Mouse (Mus musculus) neutrophil, adult 5-6 weeks (primary cell): ENCODE results near the gene Nop9. TPM values are rescaled to one million over a fixed set of nuclear protein-coding genes. Genes with fewer than 3 reads are reported as not detected.

Experiments
- ATAC-seq: fragments of 151-379, 151-347 bp; 2 replicates; pipeline ENCODE4 v1.8.0; 2017; ENCODE audit warnings: mild to moderate bottlenecking, moderate TSS enrichment; ENCODE audit not compliant: insufficient number of reproducible peaks, poor library complexity, low FRiP score, severe bottlenecking; ENCODE audit errors: extremely low read depth
- total RNA-seq: library from RNA; stranded (forward); fragments of 200-1000 nt; gene quantifications from 2 replicates; pipeline ENCODE4 v1.2.3, GENCODE M21; 2017

Nop9 gene
- total RNA-seq, 1 experiment from 2014 or later = 12.1 TPM

GRCm38 (mm10) chr14:55724411-55724871 lies 21.1 kb upstream of the Nop9 start:
- ATAC-seq = peak; percentile 61

GRCm38 (mm10) chr14:55726261-55726660 lies 19.2 kb upstream of the Nop9 start:
- ATAC-seq = no peak

GRCm38 (mm10) chr14:55727889-55728685 lies 17.4 kb upstream of the Nop9 start:
- peak; percentile 44; the same call in 1 of the 2 replicates for ATAC-seq

GRCm38 (mm10) chr14:55730116-55730515 lies 15.4 kb upstream of the Nop9 start:
- ATAC-seq = no peak

GRCm38 (mm10) chr14:55730531-55731032 lies 14.9 kb upstream of the Nop9 start:
- ATAC-seq = no peak

GRCm38 (mm10) chr14:55733889-55734288 lies 11.6 kb upstream of the Nop9 start:
- ATAC-seq = no peak

- no peak for ATAC-seq
These were observed 10.6 kb upstream of the Nop9 start for GRCm38 (mm10) chr14:55734869-55735268.

GRCm38 (mm10) chr14:55735334-55735733 lies 10.2 kb upstream of the Nop9 start:
- no peak for ATAC-seq

- ATAC-seq = no peak
These were observed 9.7 kb upstream of the Nop9 start for GRCm38 (mm10) chr14:55735758-55736157.

GRCm38 (mm10) chr14:55737086-55737687 lies 8.3 kb upstream of the Nop9 start:
- ATAC-seq = no peak

GRCm38 (mm10) chr14:55743711-55744110 lies 1.8 kb upstream of the Nop9 start:
- peak; percentile 85 for ATAC-seq

GRCm38 (mm10) chr14:55745861-55746237 lies 356 bp downstream of the Nop9 start:
- no peak for ATAC-seq

GRCm38 (mm10) chr14:55747051-55747847 lies 1.8 kb downstream of the Nop9 start:
- ATAC-seq = no peak

- no peak for ATAC-seq
These were observed 12.1 kb downstream of the Nop9 start for GRCm38 (mm10) chr14:55757566-55757965.

GRCm38 (mm10) chr14:55758363-55758784 lies 12.9 kb downstream of the Nop9 start, which contains the start of gene Cideb:
Gene Cideb (minus strand): TSS chr14:55758458.
- ATAC-seq = no peak

GRCm38 (mm10) chr14:55760156-55760555 lies 14.7 kb downstream of the Nop9 start:
- ATAC-seq = peak; percentile 43

- ATAC-seq = no peak
These were observed 15.7 kb downstream of the Nop9 start, which contains the start of gene Ltb4r2 for GRCm38 (mm10) chr14:55761163-55761562. Gene Ltb4r2 (plus strand): TSS chr14:55761428.

GRCm38 (mm10) chr14:55762001-55762821 lies 16.7 kb downstream of the Nop9 start:
- ATAC-seq = no peak
